Mouse (Mus musculus) bone marrow, adult 2 months (tissue): ENCODE data around the gene Tshr.

Source experiments
- CTCF ChIP-seq: fragments of 200-500 bp; IDR thresholded peaks from 2 replicates; pipeline ENCODE4 v1.5.1; 2011; ENCODE audit warnings: low read length, control low read depth; ENCODE audit not compliant: control insufficient read depth, insufficient read depth
- POLR2A ChIP-seq: fragments of 200-500 bp; IDR thresholded peaks from 2 replicates; pipeline ENCODE4 v1.6.1; 2011; ENCODE audit warnings: low read depth, mild to moderate bottlenecking, control low read depth, low read length, borderline replicate concordance; ENCODE audit not compliant: control insufficient read depth

GRCm38 (mm10) chr12:91590716-91591115, 206.4 kb downstream of the Tshr start:
- no peak for TF ChIP-seq CTCF
- TF ChIP-seq POLR2A = no peak
